Mouse (Mus musculus): Measurements from ENCODE around the gene Pnkp.

DNA sequence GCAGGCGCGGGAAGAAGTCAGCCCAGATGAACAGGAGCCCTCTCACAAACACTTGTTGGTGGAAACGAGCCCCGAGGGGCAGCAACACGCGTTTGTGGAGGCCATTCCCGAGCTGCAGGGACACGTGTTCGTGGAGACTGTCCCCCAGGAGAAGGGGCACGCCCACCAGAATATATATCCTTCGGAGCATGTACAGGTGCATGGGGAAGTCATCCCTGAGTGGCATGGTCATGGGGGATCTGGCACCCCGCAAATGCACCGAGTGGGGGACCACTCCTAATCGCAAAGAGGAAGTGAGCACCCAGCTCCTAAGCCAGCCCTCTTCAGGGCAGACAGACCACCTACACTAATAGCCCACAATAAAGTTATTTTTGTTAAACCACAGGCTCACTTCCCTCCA, 16.5 kb upstream of the Pnkp start:
- TF ChIP-seq CTCF (IDR thresholded peaks at IDR 0.05; ENCODE audit: low read depth), result no peak
- TF ChIP-seq EP300 (IDR thresholded peaks at IDR 0.05; ENCODE audit: low read depth), result no peak

Data from liver, embryonic 14.5 days (tissue).